Mouse (Mus musculus): ENCODE data around the gene L3mbtl4. TPM values are rescaled to one million over a fixed set of nuclear protein-coding genes. Genes with fewer than 3 reads are reported as not detected.

L3mbtl4 gene
- total and polyA plus RNA-seq, 2 experiments from 2014 or later: 5.4 to 6.9 TPM

DNA sequence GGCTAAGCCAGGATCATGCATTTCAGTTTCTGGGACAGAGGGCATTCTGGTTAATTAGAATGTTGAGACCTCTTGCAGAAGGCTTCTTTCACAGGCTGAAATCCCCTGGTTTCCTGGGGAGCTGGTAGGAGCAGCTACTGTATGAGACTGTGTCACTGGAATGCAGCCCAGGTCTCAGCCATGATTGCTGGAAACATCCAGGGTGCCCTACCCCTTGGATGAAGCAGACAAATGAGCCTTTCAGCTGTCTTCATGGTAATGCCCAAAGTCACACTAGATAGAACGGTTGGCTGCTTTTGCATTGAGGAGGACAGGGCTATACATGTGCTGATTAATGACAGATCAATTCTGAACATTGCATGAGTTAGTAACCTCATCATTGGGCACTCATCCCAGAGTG is 486.4 kb downstream of the L3mbtl4 start:
- DNase-seq (ENCODE audit: low spot score) (peak; percentile 36), ATAC-seq (peak; percentile 70)
- no peaks in the 10 kb centered on the region for H3K36me3 ChIP-seq (ENCODE audit: insufficient read depth, low read length)
- H3K27ac ChIP-seq: no peak overlapping the region
- TF ChIP-seq CTCF (IDR thresholded peaks at IDR 0.05; ENCODE audit: low read depth): no peak
- H3K9me3 ChIP-seq (ENCODE audit: low read length): no peaks in the 10 kb centered on the region
- no peak overlapping the region for H3K9ac ChIP-seq (replicated peaks; ENCODE audit: low read length)
- no peak overlapping the region for H3K4me2 ChIP-seq (ENCODE audit: low read depth, low read length)
- no peaks in the 10 kb centered on the region for H3K4me1 ChIP-seq (ENCODE audit: insufficient read depth, low read length)
- 39% methylated on average over 1 of the region's 1 CpGs for WGBS
- H3K4me3 ChIP-seq (ENCODE audit: low read length): no peak overlapping the region
- no peaks in the 10 kb centered on the region for H3K27me3 ChIP-seq (ENCODE audit: insufficient read depth, low read length)

DNA sequence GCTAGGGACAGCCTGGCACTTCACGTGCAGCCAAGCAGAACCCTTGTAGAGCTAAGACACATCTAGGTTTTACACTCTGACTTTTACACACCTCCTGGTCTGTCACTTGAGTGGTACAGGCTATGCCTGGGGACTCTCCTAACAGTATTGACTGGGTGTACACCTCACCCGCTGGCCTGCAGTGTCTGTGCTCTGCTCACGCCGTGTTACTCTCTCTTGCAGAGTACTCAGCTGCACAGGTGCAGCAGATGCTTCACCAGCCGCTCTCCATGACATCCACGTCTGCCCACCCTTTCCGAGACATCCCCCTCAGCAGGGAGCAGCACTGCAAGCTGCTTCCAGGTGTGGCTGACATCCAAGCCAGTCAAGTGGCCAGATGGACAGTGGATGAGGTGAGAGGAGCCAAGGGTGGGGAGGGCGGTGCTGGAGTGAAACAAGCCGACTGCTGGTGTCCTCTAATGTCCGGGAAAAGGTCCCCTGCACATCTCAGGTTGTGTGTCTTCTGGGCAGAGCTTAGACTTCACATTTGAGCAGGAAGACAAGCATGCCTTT is 490.8 kb downstream of the L3mbtl4 start:
- peak; percentile 69 for ATAC-seq

DNA sequence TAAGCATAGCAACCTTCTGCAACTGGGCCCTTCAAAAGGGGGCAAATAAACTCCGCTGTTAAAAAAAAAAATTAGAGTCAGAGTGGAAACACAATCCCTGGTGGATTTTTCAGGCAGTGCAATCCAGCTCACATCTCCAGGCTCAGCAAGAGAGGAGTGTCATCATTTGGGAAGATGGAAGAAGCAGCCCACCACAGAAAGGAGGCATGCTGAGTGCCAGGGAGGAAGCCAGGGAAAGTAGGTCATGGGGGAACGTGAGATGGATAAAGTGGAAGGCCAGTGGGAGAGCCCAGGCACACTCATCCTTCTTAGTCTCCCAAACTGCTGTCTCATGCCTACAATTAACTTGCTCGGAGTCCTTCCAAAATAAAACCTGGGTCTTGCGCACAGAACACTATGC is 496.0 kb downstream of the L3mbtl4 start:
- WGBS: 57% methylated on average over 4 of the region's 4 CpGs
- DNase-seq (ENCODE audit: low spot score): peak; percentile 53
- ATAC-seq: peak; percentile 61
- Histone ChIP-seq H3K9me3 (ENCODE audit: low read length) (no peaks in the 10 kb centered on the region), H3K4me3 (ENCODE audit: low read length) (no peak overlapping the region), H3K4me2 (ENCODE audit: low read depth, low read length) (no peak overlapping the region), H3K4me1 (ENCODE audit: insufficient read depth, low read length) (peaks cover 12% of the 10 kb centered on the region; the same call in 1 of the 2 replicates), H3K27ac (peak overlapping the region; percentile 51), H3K27me3 (ENCODE audit: insufficient read depth, low read length) (no peaks in the 10 kb centered on the region), H3K9ac (replicated peaks; ENCODE audit: low read length) (no peak overlapping the region), H3K36me3 (ENCODE audit: insufficient read depth, low read length) (no peaks in the 10 kb centered on the region)
- peak; percentile 43 for TF ChIP-seq CTCF (IDR thresholded peaks at IDR 0.05; ENCODE audit: low read depth)

More for the DNA sequence above, 490.8 kb downstream of the L3mbtl4 start:
- no peaks in the 10 kb centered on the region for H3K36me3 ChIP-seq (ENCODE audit: insufficient read depth, low read length)
- no peaks in the 10 kb centered on the region for H3K27me3 ChIP-seq (ENCODE audit: insufficient read depth, low read length)
- H3K27ac ChIP-seq: no peak overlapping the region
- no peak overlapping the region for H3K4me2 ChIP-seq (ENCODE audit: low read depth, low read length)
- no peak overlapping the region for H3K9ac ChIP-seq (replicated peaks; ENCODE audit: low read length)
- no peak for TF ChIP-seq CTCF (IDR thresholded peaks at IDR 0.05; ENCODE audit: low read depth)
- no peaks in the 10 kb centered on the region for H3K4me1 ChIP-seq (ENCODE audit: insufficient read depth, low read length)
- peak; percentile 42 for DNase-seq (ENCODE audit: low spot score)
- no peak overlapping the region for H3K4me3 ChIP-seq (ENCODE audit: low read length)
- 67% methylated on average over 10 of the region's 10 CpGs for WGBS
- H3K9me3 ChIP-seq (ENCODE audit: low read length): no peaks in the 10 kb centered on the region

DNA sequence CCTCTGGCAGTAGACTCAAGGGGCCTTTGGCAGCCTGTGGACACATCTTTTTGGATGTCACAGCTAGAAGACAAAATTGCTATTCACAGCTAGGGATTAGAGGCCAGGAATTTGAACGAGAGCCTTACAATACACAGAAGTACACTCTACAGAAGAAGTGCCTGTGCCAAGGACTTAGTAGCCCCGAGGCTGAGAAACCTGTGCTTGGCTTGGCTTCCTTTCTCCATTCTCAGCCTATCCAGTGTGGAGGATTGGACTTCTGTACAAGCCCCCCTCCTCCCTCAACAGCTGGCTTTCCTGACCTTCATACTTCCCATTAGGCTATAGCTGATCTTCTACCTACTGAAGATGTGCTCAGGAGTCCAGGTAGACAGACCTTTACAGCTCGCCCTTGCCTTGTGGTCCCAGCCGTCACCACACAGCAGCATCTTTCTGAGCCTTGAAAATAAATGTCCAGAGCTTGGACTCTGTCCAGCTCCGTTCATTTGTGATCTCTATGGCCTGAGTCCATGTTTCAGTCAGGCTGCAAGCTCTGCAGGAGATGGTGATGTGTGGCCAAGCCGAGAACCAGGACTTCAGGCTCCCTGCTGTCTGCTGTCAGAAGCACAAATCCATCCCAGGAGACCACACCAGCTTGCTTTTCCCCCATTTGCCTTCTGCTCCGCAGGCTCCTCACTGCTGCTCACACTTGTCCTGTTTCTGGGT is 497.6 kb downstream of the L3mbtl4 start:
- DNase-seq (ENCODE audit: low spot score) (peak; percentile 73), ATAC-seq (peak; percentile 68)
- Histone ChIP-seq H3K27me3 (ENCODE audit: insufficient read depth, low read length) (no peaks in the 10 kb centered on the region), H3K36me3 (ENCODE audit: insufficient read depth, low read length) (no peaks in the 10 kb centered on the region), H3K9ac (replicated peaks; ENCODE audit: low read length) (no peak overlapping the region), H3K4me3 (ENCODE audit: low read length) (no peak overlapping the region), H3K9me3 (ENCODE audit: low read length) (no peaks in the 10 kb centered on the region), H3K4me2 (ENCODE audit: low read depth, low read length) (no peak overlapping the region), H3K4me1 (ENCODE audit: insufficient read depth, low read length) (peaks cover 12% of the 10 kb centered on the region; the same call in 1 of the 2 replicates), H3K27ac (peak overlapping the region; percentile 48; the same call in 1 of the 2 replicates)
- no peak for TF ChIP-seq CTCF (IDR thresholded peaks at IDR 0.05; ENCODE audit: low read depth)
- WGBS: 34% methylated on average over 7 of the region's 7 CpGs

DNA sequence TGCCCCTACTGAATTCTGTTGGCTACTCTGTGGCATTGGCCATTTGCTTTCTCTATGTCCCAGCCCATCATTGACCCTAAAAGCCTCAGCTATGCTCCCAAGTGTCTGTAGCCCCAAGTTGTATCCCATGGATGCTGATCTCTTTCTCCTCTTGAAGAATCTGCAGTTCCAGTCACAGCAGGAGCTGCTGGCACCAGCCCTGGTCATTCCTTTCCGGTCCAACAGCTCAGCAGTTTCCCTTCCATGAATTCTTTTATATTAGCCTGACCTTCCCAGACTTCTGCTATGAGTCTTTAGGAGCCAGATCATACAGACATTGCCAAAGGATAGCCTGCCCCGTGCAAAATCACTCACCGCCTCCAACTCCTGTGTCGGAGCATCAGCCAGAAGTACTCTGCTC is 520.1 kb downstream of the L3mbtl4 start:
- H3K9me3 ChIP-seq (ENCODE audit: low read length): no peaks in the 10 kb centered on the region
- no peak overlapping the region for H3K4me2 ChIP-seq (ENCODE audit: low read depth, low read length)
- 65% methylated on average over 4 of the region's 4 CpGs for WGBS
- no peaks in the 10 kb centered on the region for H3K4me1 ChIP-seq (ENCODE audit: insufficient read depth, low read length)
- DNase-seq (ENCODE audit: low spot score) (no peak), ATAC-seq (no peak; the same call in 1 of the 2 replicates)
- no peaks in the 10 kb centered on the region for H3K27me3 ChIP-seq (ENCODE audit: insufficient read depth, low read length)
- no peak overlapping the region for H3K4me3 ChIP-seq (ENCODE audit: low read length)
- no peak overlapping the region for H3K27ac ChIP-seq
- no peak for TF ChIP-seq CTCF (IDR thresholded peaks at IDR 0.05; ENCODE audit: low read depth)
- no peaks in the 10 kb centered on the region for H3K36me3 ChIP-seq (ENCODE audit: insufficient read depth, low read length)
- H3K9ac ChIP-seq (replicated peaks; ENCODE audit: low read length): no peak overlapping the region

DNA sequence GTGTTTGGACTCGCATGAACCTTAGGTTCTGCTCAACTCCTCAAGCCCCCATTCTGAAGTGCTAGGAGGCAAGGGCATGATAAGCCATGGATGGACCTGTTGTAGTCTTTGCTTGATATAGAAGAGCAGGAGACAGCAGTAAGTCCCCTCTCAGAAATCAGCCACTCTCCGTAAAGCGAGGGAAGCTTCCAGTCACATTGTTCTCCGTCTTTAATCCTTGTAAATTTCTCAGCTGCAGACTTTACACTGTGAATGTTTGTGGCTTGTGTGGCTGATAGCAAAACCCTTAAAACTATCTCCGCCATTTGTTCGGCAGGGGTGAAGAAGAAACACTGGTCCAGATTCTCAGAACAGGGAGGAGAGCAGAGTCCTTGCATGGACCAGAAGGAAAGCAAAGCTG is 552.7 kb downstream of the L3mbtl4 start, which contains the start of gene Tmem200c:
Gene Tmem200c, plus strand, starts transcription at position 301 of the 400 bp plus-strand sequence.
- ATAC-seq (no peak), DNase-seq (ENCODE audit: low spot score) (no peak)
- Histone ChIP-seq H3K27ac (no peak within 1 kb of the TSS), H3K4me2 (ENCODE audit: low read depth, low read length) (no peak within 1 kb of the TSS), H3K9me3 (ENCODE audit: low read length) (no peaks in the 10 kb centered on the region), H3K27me3 (ENCODE audit: insufficient read depth, low read length) (no peaks in the 10 kb centered on the region), H3K36me3 (ENCODE audit: insufficient read depth, low read length) (no peaks in the 10 kb centered on the region), H3K9ac (replicated peaks; ENCODE audit: low read length) (no peak within 1 kb of the TSS), H3K4me3 (ENCODE audit: low read length) (no peak within 1 kb of the TSS), H3K4me1 (ENCODE audit: insufficient read depth, low read length) (no peaks in the 10 kb centered on the region)
- 87% methylated on average over 6 of the region's 6 CpGs for WGBS
- no peak for TF ChIP-seq CTCF (IDR thresholded peaks at IDR 0.05; ENCODE audit: low read depth)

All from hindbrain, postnatal 0 days (tissue).